Mouse (Mus musculus) kidney, adult 9 months (tissue): ENCODE measurements around the gene Olfr150.
"Not testable (repeated sequence)": the region's sequence is repeated elsewhere in the genome, so short reads cannot be mapped to it uniquely, and the experiment has no call there.

ENCODE experiments used
- DNase-seq: peaks from one replicate; pipeline ENCODE4 v3.0.0; 2022

The Olfr150 gene

GRCm38 (mm10) chr9:39730678-39731077, at the start of gene Olfr150:
Gene Olfr150 (plus strand): TSS chr9:39730978.
- no peak for DNase-seq

GRCm38 (mm10) chr9:39701123-39701522, 29.7 kb upstream of the Olfr150 start:
- DNase-seq = not testable (repeated sequence)

GRCm38 (mm10) chr9:39707017-39707416, 23.8 kb upstream of the Olfr150 start, which contains the start of gene Olfr149:
Gene Olfr149 (minus strand): TSS chr9:39707117.
- no peak for DNase-seq

GRCm38 (mm10) chr9:39708958-39709357, 21.8 kb upstream of the Olfr150 start:
- DNase-seq = peak; percentile 1

- no peak for DNase-seq
Measured at GRCm38 (mm10) chr9:39711053-39711452, 19.7 kb upstream of the Olfr150 start, which contains the start of gene Olfr965. Gene Olfr965 (plus strand): TSS chr9:39711353.

- no peak for DNase-seq
Measured at GRCm38 (mm10) chr9:39740741-39741140, 10.0 kb downstream of the Olfr150 start.

- no peak for DNase-seq
Measured at GRCm38 (mm10) chr9:39745949-39746348, 15.2 kb downstream of the Olfr150 start, which contains the start of gene Olfr967. Gene Olfr967 (plus strand): TSS chr9:39746249.

GRCm38 (mm10) chr9:39746428-39746827, 15.7 kb downstream of the Olfr150 start:
- DNase-seq = no peak

GRCm38 (mm10) chr9:39783153-39783552, 52.4 kb downstream of the Olfr150 start, which contains the start of gene Olfr968:
Gene Olfr968 (minus strand): TSS chr9:39783253.
- no peak for DNase-seq
